Mouse (Mus musculus) lung, postnatal 0 days (tissue): ENCODE data around the gene Mien1. TPM values are rescaled to one million over a fixed set of nuclear protein-coding genes. Genes with fewer than 3 reads are reported as not detected.

Experiments used
- ATAC-seq: fragments of 200-750 bp; cut with Nextera tagmentation; 2 replicates; pipeline ENCODE4 v1.8.0; 2017; ENCODE audit warnings: moderate library complexity
- DNase-seq: peaks from one replicate; pipeline ENCODE4 v3.0.0-alpha.2; 2016; ENCODE audit warnings: low spot score
- H3K27ac ChIP-seq: fragments of 300-500 bp; sonication (generic); 2 replicates; pipeline ENCODE4 v1.5.1; 2014; ENCODE audit warnings: antibody characterized with exemption, mild to moderate bottlenecking, low read length, mixed read lengths
- H3K27me3 ChIP-seq: fragments of 300-500 bp; sonication (generic); replicated peaks from 2 replicates; pipeline ENCODE4 v1.6.1; 2014; ENCODE audit warnings: low read length, mixed read lengths; ENCODE audit not compliant: insufficient read depth
- H3K36me3 ChIP-seq: fragments of 300-500 bp; sonication (generic); 2 replicates; pipeline ENCODE4 v1.6.1; 2014; ENCODE audit warnings: low read length, mixed read lengths; ENCODE audit not compliant: insufficient read depth
- H3K4me1 ChIP-seq: fragments of 300-500 bp; sonication (generic); 2 replicates; pipeline ENCODE4 v1.6.1; 2014; ENCODE audit warnings: antibody characterized with exemption, low read depth, low read length, mixed read lengths; ENCODE audit not compliant: insufficient read depth
- H3K4me2 ChIP-seq: fragments of 300-500 bp; sonication (generic); replicated peaks from 2 replicates; pipeline ENCODE4 v1.6.1; 2014; ENCODE audit warnings: low read depth, mild to moderate bottlenecking, low read length, moderate library complexity, mixed read lengths
- H3K4me3 ChIP-seq: fragments of 300-500 bp; sonication (generic); 2 replicates; pipeline ENCODE4 v1.5.1; 2014; ENCODE audit warnings: low read depth, low read length
- H3K9ac ChIP-seq: fragments of 300-500 bp; sonication (generic); replicated peaks from 2 replicates; pipeline ENCODE4 v1.6.1; 2014; ENCODE audit warnings: low read depth, mild to moderate bottlenecking
- H3K9me3 ChIP-seq: fragments of 300-500 bp; sonication (generic); 2 replicates; pipeline ENCODE4 v1.6.1; 2016; ENCODE audit warnings: low read length, mixed read lengths
- CTCF ChIP-seq: IDR thresholded peaks from 2 replicates; pipeline ENCODE4 v1.5.1; 2016; ENCODE audit warnings: antibody characterized with exemption, mild to moderate bottlenecking
- EP300 ChIP-seq: IDR thresholded peaks from 2 replicates; pipeline ENCODE4 v1.6.1; 2016; ENCODE audit warnings: antibody characterized with exemption, mild to moderate bottlenecking, control low read depth
- WGBS: fragments of 180-500 bp; shearing (Covaris S2); extraction: QIAGEN DNeasy Blood & Tissue Kit; methylation state at CpG from one replicate; pipeline ENCODE4 v1.1.7; 2014; 5-methylcytosine and 5-hydroxymethylcytosine counted together
- polyA plus RNA-seq: library from polyadenylated mRNA; unstranded; fragments of >200 nt; fragmentation: Nextera tagmentation; extraction: Ambion mirVana; gene quantifications from 2 replicates; pipeline ENCODE4 v1.2.1, GENCODE M21; 2015

Mien1 gene
- polyA plus RNA-seq, 1 experiment from 2014 or later = 86.1 TPM

- H3K4me1 ChIP-seq = no peaks in the 10 kb centered on the region; the same call in 1 of the 2 replicates
- ATAC-seq = no peak
- no peak overlapping the region for H3K9ac ChIP-seq
- H3K27ac ChIP-seq = no peak overlapping the region
- no peaks in the 10 kb centered on the region for H3K9me3 ChIP-seq
- H3K4me2 ChIP-seq = no peak overlapping the region
- no peak for DNase-seq
- H3K27me3 ChIP-seq = no peaks in the 10 kb centered on the region
- no peak for TF ChIP-seq CTCF
- TF ChIP-seq EP300 = no peak
- 72% methylated on average over 6 of the region's 6 CpGs for WGBS
- peaks cover 19% of the 10 kb centered on the region for H3K36me3 ChIP-seq
- no peak overlapping the region for H3K4me3 ChIP-seq
These were observed 1.4 kb downstream of the Mien1 start for GRCm38 (mm10) chr11:98437441-98437840.

GRCm38 (mm10) chr11:98435723-98436122, 3.1 kb downstream of the Mien1 start:
- no peak overlapping the region for H3K27ac ChIP-seq
- 88% methylated on average over 9 of the region's 9 CpGs for WGBS
- ATAC-seq (no peak), DNase-seq (no peak)
- H3K9ac ChIP-seq = no peak overlapping the region
- H3K27me3 ChIP-seq = no peaks in the 10 kb centered on the region
- H3K4me2 ChIP-seq = no peak overlapping the region
- no peaks in the 10 kb centered on the region for H3K9me3 ChIP-seq
- peaks cover 23% of the 10 kb centered on the region for H3K36me3 ChIP-seq
- TF ChIP-seq EP300 (no peak), CTCF (no peak)
- no peak overlapping the region for H3K4me3 ChIP-seq
- no peaks in the 10 kb centered on the region; the same call in 1 of the 2 replicates for H3K4me1 ChIP-seq

GRCm38 (mm10) chr11:98431743-98432502, 6.9 kb downstream of the Mien1 start:
- WGBS = 74% methylated on average over 9 of the region's 9 CpGs
- no peaks in the 10 kb centered on the region for H3K27me3 ChIP-seq
- H3K9ac ChIP-seq = no peak overlapping the region
- DNase-seq = no peak
- TF ChIP-seq CTCF (no peak), EP300 (no peak)
- no peak overlapping the region for H3K4me2 ChIP-seq
- no peak overlapping the region for H3K4me3 ChIP-seq
- no peaks in the 10 kb centered on the region for H3K9me3 ChIP-seq
- ATAC-seq = no peak
- H3K27ac ChIP-seq = no peak overlapping the region
- no peaks in the 10 kb centered on the region for H3K4me1 ChIP-seq
- peaks cover 40% of the 10 kb centered on the region for H3K36me3 ChIP-seq

- no peak for DNase-seq
- Histone ChIP-seq H3K27ac (no peak overlapping the region), H3K4me3 (no peak overlapping the region), H3K9me3 (no peaks in the 10 kb centered on the region), H3K36me3 (peaks cover 44% of the 10 kb centered on the region), H3K27me3 (no peaks in the 10 kb centered on the region), H3K9ac (no peak overlapping the region), H3K4me1 (no peaks in the 10 kb centered on the region), H3K4me2 (no peak overlapping the region)
- WGBS = 69% methylated on average over 5 of the region's 5 CpGs
- TF ChIP-seq CTCF = no peak
- no peak for TF ChIP-seq EP300
- ATAC-seq = no peak
These were observed 10.4 kb downstream of the Mien1 start for GRCm38 (mm10) chr11:98428436-98428835.

- H3K27ac ChIP-seq = no peak overlapping the region
- no peak for DNase-seq
- H3K36me3 ChIP-seq = peaks cover 54% of the 10 kb centered on the region
- H3K4me1 ChIP-seq = no peaks in the 10 kb centered on the region
- no peak for ATAC-seq
- no peaks in the 10 kb centered on the region for H3K9me3 ChIP-seq
- H3K27me3 ChIP-seq = no peaks in the 10 kb centered on the region
- 95% methylated on average over 7 of the region's 7 CpGs for WGBS
- no peak overlapping the region for H3K9ac ChIP-seq
- H3K4me2 ChIP-seq = no peak overlapping the region
- H3K4me3 ChIP-seq = no peak overlapping the region
- TF ChIP-seq EP300 = no peak
- no peak for TF ChIP-seq CTCF
These were observed 12.2 kb downstream of the Mien1 start for GRCm38 (mm10) chr11:98426592-98426991.

- 64% methylated on average over 10 of the region's 10 CpGs for WGBS
- no peaks in the 10 kb centered on the region for H3K27me3 ChIP-seq
- peak; percentile 86 for DNase-seq
- no peak for TF ChIP-seq EP300
- TF ChIP-seq CTCF = peak; percentile 47; the same call in 1 of the 2 replicates
- peak; percentile 86 for ATAC-seq
- no peaks in the 10 kb centered on the region for H3K9me3 ChIP-seq
- H3K4me1 ChIP-seq = peaks cover 5% of the 10 kb centered on the region; the same call in 1 of the 2 replicates
- peak overlapping the region; percentile 66 for H3K27ac ChIP-seq
- H3K36me3 ChIP-seq = peaks cover 20% of the 10 kb centered on the region; the same call in 1 of the 2 replicates
- no peak overlapping the region for H3K9ac ChIP-seq
- H3K4me3 ChIP-seq = no peak overlapping the region
- H3K4me2 ChIP-seq = 0 out of 2 replicates have a peak overlapping the region, but pooled peaks have one; percentile 19
These were observed 19.7 kb downstream of the Mien1 start for GRCm38 (mm10) chr11:98418939-98419547.
